Mouse (Mus musculus) T-cell, adult 2 months (primary cell): ENCODE measurements around the gene Pithd1.
"Not testable (repeated sequence)": the region's sequence is repeated elsewhere in the genome, so short reads cannot be mapped to it uniquely, and the experiment has no call there.

Experiments
- DNase-seq: peaks from one replicate; pipeline ENCODE4 v3.0.0; 2022; ENCODE audit warnings: low spot score

The Pithd1 gene

GRCm38 (mm10) chr4:135986301-135986942 is 642 bp downstream of the Pithd1 start:
- DNase-seq, result no peak

GRCm38 (mm10) chr4:135985769-135986168 is 1.3 kb downstream of the Pithd1 start:
- DNase-seq, result no peak

GRCm38 (mm10) chr4:135985193-135985592 is 1.9 kb downstream of the Pithd1 start:
- DNase-seq, result no peak

GRCm38 (mm10) chr4:135984556-135984955 is 2.5 kb downstream of the Pithd1 start:
- no peak for DNase-seq

DNA sequence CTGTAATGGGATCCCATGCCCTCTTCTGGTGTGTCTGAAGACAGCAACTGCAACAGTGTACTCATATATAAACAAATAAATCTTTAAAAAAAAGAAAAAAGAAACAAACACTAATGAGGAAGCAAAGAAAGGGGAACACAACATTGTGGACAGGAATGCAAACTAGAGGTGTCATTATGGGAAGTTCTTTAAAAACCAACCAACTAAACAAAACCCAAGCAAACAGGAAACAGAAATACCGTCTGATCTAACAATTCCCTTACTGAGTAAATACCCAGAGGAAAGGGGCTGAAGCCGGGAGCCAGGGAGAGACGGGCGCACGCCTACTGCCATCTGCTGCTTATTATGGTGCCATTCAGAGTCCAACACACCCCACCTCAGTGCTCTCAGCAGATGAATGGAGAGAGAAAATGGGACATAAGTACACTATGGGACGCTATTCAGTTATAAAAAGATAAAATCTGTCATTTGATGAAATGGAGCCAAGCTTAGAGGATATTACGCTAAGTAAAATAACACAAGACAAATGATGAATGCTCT is 5.5 kb downstream of the Pithd1 start:
- DNase-seq, result no peak

DNA sequence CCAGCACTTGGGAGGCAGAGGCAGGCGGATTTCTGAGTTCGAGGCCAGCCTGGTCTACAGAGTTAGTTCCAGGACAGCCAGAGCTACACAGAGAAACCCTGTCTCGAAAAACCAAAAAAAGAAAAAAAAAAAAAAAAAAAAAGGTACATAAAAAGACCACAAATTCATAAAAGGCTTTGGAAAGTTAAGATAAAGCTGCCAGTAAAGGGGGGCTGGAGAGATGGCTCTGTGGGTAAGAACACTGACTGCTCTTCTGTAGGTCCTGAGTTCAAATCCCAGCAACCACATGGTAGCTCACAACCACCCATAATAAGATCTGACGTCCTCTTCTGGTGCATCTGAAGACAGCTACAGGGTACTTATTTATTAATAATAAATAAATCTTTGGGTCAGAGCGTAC is 6.8 kb downstream of the Pithd1 start:
- not testable (repeated sequence) for DNase-seq

DNA sequence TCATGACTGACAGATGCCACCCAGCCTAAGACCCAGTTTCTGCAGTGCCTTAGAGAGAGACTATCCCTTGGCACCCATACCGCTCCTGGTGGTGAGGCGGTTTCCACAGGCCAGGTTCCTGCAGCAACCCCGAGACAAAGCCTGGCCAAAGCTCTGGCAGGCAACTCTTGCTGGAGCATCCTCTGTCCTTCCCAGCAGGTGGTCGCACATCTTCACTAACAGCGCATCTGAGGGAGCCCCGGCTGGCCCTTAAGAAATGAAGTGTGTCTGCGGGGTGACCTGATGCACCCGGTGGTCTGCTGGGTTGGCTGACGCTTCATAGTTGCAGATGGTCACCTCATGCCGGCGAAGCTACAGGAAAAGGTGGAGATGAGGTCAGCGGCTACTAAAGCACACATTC is 10.9 kb downstream of the Pithd1 start:
- DNase-seq, result no peak

- DNase-seq, result no peak
These were observed 13.9 kb downstream of the Pithd1 start for GRCm38 (mm10) chr4:135972911-135973811.

GRCm38 (mm10) chr4:135972556-135972906 is 14.5 kb downstream of the Pithd1 start, which contains the start of gene Lypla2:
Gene Lypla2, minus strand, starts transcription at chr4:135972626.
- DNase-seq, result peak; percentile 69

- peak; percentile 47 for DNase-seq
These were observed 15.1 kb downstream of the Pithd1 start for GRCm38 (mm10) chr4:135971805-135972555.

- no peak for DNase-seq
These were observed 16.5 kb downstream of the Pithd1 start for GRCm38 (mm10) chr4:135970585-135970984.

GRCm38 (mm10) chr4:135969070-135969750 is 17.9 kb downstream of the Pithd1 start:
- DNase-seq, result no peak

- DNase-seq, result no peak
These were observed 18.7 kb downstream of the Pithd1 start for GRCm38 (mm10) chr4:135968271-135968869.

DNA sequence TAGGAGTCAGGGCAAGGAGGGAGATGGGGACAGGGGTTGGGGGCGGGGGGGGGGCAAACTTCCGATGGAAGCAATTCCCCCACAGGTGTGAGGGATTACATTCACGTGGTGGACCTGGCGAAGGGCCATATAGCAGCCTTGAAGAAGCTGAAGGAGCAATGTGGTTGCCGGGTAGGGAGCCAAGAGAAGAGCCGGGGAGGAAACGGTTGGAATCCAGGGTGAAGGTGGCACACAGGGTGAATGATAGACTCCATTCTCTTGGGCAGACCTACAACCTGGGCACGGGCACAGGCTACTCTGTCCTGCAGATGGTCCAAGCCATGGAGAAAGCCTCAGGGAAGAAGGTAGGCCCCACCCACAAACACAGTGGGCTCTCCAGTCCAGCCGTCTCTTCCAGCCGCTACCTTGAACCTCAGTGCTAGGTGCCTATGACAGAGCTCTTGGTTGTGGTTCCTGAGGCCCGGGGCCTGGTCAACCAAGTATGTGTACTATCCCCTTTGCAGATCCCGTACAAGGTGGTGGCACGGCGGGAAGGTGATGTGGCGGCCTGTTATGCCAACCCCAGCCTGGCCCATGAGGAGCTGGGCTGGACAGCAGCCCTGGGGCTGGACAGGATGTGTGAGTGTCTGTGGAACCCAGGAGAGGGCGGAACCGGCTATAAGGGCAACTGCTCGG is 19.8 kb downstream of the Pithd1 start:
- no peak for DNase-seq

GRCm38 (mm10) chr4:135966283-135966682 is 20.8 kb downstream of the Pithd1 start:
- DNase-seq, result no peak

DNA sequence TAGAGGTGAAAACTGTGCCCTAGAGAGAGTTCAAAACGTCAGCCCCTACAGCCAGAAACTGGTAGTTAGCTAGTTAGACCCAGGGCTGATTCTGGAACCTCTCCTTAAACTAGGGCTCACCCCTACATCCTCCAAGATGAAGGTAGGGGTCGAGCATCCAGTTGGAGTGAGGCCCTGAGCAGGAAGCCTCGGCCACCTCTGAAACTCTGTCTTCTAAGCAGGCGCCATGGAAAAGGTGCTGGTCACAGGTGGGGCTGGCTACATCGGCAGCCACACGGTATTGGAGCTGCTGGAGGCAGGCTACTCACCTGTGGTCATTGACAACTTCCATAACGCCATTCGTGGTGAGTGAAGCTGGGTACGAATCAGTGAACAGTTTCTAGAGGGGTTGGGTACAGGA is 22.0 kb downstream of the Pithd1 start:
- DNase-seq, result no peak

DNA sequence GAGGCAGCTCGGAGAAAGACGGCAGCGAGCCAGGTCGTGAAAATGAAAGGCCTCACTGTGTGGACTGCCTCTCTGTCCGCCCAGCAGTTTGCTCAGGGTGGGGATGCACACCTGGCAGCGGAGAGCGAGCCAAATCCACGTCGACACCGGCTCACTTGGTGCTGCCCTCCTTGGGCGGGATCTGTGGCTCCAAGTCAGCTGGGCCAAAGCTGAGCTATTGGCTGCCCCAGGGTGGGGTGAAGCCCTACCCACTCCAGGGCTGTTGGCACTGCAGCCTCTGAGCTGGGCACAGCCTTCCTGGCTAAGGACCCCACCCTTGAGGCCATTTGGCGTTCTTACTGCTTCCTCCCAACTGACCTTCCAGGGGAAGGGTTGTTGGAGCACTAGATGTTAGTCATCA is 22.6 kb downstream of the Pithd1 start:
- DNase-seq, result no peak

GRCm38 (mm10) chr4:135963457-135964193 is 23.4 kb downstream of the Pithd1 start, which contains the start of gene Gale:
Gene Gale, plus strand, starts transcription at chr4:135963727.
- DNase-seq, result peak; percentile 96

- DNase-seq, result no peak
These were observed 24.1 kb downstream of the Pithd1 start for GRCm38 (mm10) chr4:135962946-135963345.

DNA sequence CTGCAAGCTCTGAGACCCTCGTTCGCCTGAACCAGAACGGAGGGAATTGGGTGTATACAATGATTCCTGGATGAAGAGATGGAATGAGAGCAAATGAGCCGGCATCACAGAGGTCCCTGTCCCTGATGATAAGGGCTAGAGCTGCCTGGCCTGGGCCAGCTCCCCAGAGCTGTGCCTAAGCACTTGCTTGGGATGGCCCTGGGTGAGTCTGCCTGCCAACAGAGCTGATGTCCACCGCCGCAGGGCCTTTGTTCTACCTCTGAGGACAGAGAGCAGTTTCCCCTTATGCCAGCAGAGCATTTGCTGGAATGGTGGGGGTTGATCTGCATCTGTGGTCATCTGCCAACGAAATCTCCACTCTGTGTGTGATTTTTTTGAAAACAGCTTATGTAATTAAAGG is 24.9 kb downstream of the Pithd1 start:
- DNase-seq, result no peak
